23 mouse cellular contexts compared by ENCODE assay signal in genomic region chr13:113957438-113957837, GRCm38 (mm10).
DNase-seq lines count a peak whose midpoint lies in the region; ATAC-seq and TF ChIP-seq lines count a peak whose summit lies in the region.
"Had no signal": no experiment of that assay in that cellular context is flagged by ENCODE, and none has a peak within 500 bp of the region (broad histone marks: within the 10 kb centered on the region; RNA-seq: fewer than 3 reads in every experiment).

No protein-coding gene starts in this region.

- H3K9me3 ChIP-seq in G1E (replicated peaks) = no peaks in the 10 kb centered on the region
- H3K9me3 ChIP-seq: forebrain, embryonic 10.5 days; forebrain, embryonic 13.5 days; heart, embryonic 15.5 days; hindbrain, embryonic 12.5 days; hindbrain, embryonic 15.5 days had no signal

- no peak overlapping the region for H3K4me3 ChIP-seq in G1E (ENCODE audit: low read depth, low read length)
- H3K4me3 ChIP-seq: forebrain, embryonic 10.5 days; forebrain, embryonic 13.5 days; heart, embryonic 15.5 days; hindbrain, embryonic 12.5 days; hindbrain, embryonic 15.5 days had no signal

- DNase-seq in G1E (ENCODE audit: low spot score) (no peak), MEL-GATA-1-ER (ENCODE audit: extremely low read depth, low read depth) (peak; percentile 29)
- DNase-seq in retina, embryonic 14.5 days (ENCODE audit: low spot score) = no peak
- no peak for DNase-seq in lung, postnatal 10 days
- no peak for DNase-seq in testis, postnatal 10 days (ENCODE audit: low spot score)
- DNase-seq: adrenal gland, adult 8-10 months; adrenal gland, postnatal 25 days; cerebellum, adult 11-12 months; cerebellum, adult 8-10 months; cerebellum, postnatal 10 days; cerebellum, postnatal 36 days; gastrocnemius, postnatal 10 days; gastrocnemius, postnatal 36 days; heart, adult 11 months; heart, postnatal 14 days had no signal

- peaks cover 33% of the 10 kb centered on the region for H3K4me1 ChIP-seq in G1E (ENCODE audit: insufficient read depth, low read depth, low read length)
- H3K4me1 ChIP-seq: forebrain, embryonic 10.5 days; forebrain, embryonic 13.5 days; heart, embryonic 15.5 days; hindbrain, embryonic 12.5 days; hindbrain, embryonic 15.5 days had no signal

- ATAC-seq in G1E (ENCODE audit: extremely low read depth, insufficient number of reproducible peaks, low FRiP score, poor library complexity, severe bottlenecking) = peak; percentile 49
- peak; percentile 84 for ATAC-seq in megakaryocyte, adult 5-6 weeks (ENCODE audit: poor library complexity, severe bottlenecking)
- ATAC-seq: activated CD4-positive, CD25-positive, alpha-beta regulatory T cell, adult 4 months; forebrain, embryonic 13.5 days; forebrain, embryonic 16.5 days had no signal

- TF ChIP-seq CTCF in G1E (IDR thresholded peaks at IDR 0.05; ENCODE audit: low read depth, low read length) = no peak

- H3K27me3 ChIP-seq in G1E (ENCODE audit: insufficient read depth, low read length) = no peaks in the 10 kb centered on the region
- H3K27me3 ChIP-seq: forebrain, embryonic 13.5 days; heart, embryonic 15.5 days; hindbrain, embryonic 12.5 days; hindbrain, embryonic 15.5 days had no signal

- peaks cover 83% of the 10 kb centered on the region for H3K36me3 ChIP-seq in G1E (replicated peaks)
- H3K36me3 ChIP-seq: forebrain, embryonic 10.5 days; heart, embryonic 15.5 days; hindbrain, embryonic 12.5 days; hindbrain, embryonic 15.5 days had no signal
